Mouse (Mus musculus) midbrain, postnatal 0 days (tissue): ENCODE results near the gene Pkhd1. TPM values are rescaled to one million over a fixed set of nuclear protein-coding genes. Genes with fewer than 3 reads are reported as not detected.
A peak's percentile ranks its signal among the peaks of the same experiment; 100 is the strongest.

ENCODE experiments used
- ATAC-seq: fragments of 200-750 bp; cut with Nextera tagmentation; 2 replicates; pipeline ENCODE4 v1.8.0; 2017; ENCODE audit warnings: moderate number of reproducible peaks, mild to moderate bottlenecking, moderate TSS enrichment, moderate library complexity; ENCODE audit not compliant: low FRiP score
- DNase-seq: peaks from one replicate; pipeline ENCODE4 v3.0.0-alpha.2; 2015; ENCODE audit warnings: low spot score
- H3K27ac ChIP-seq: fragments of 300-500 bp; sonication (generic); 2 replicates; pipeline ENCODE4 v1.5.1; 2014; ENCODE audit warnings: low read depth, mild to moderate bottlenecking, low read length, mixed read lengths
- H3K27me3 ChIP-seq: fragments of 300-500 bp; sonication (generic); 2 replicates; pipeline ENCODE4 v1.6.1; 2014; ENCODE audit warnings: low read length, control low read depth, mixed read lengths; ENCODE audit not compliant: insufficient read depth
- H3K36me3 ChIP-seq: fragments of 300-500 bp; sonication (generic); 2 replicates; pipeline ENCODE4 v1.6.1; 2014; ENCODE audit warnings: low read length, control low read depth, mixed read lengths; ENCODE audit not compliant: insufficient read depth
- H3K4me1 ChIP-seq: fragments of 300-500 bp; sonication (generic); 2 replicates; pipeline ENCODE4 v1.6.1; 2014; ENCODE audit warnings: mild to moderate bottlenecking, control low read depth, antibody characterized with exemption, low read length, mixed read lengths; ENCODE audit not compliant: insufficient read depth
- H3K4me2 ChIP-seq: fragments of 300-500 bp; sonication (generic); 2 replicates; pipeline ENCODE4 v1.6.1; 2014; ENCODE audit warnings: low read depth, mild to moderate bottlenecking, low read length, mixed read lengths; ENCODE audit not compliant: poor library complexity, severe bottlenecking
- H3K4me3 ChIP-seq: fragments of 300-500 bp; sonication (generic); 2 replicates; pipeline ENCODE4 v1.5.1; 2014; ENCODE audit warnings: low read depth, mild to moderate bottlenecking, low read length, moderate library complexity
- H3K9ac ChIP-seq: fragments of 300-500 bp; sonication (generic); replicated peaks from 2 replicates; pipeline ENCODE4 v1.6.1; 2014; ENCODE audit warnings: mild to moderate bottlenecking, low read length, moderate library complexity, mixed read lengths; ENCODE audit not compliant: poor library complexity, severe bottlenecking
- H3K9me3 ChIP-seq: fragments of 300-500 bp; sonication (generic); 2 replicates; pipeline ENCODE4 v1.6.1; 2016; ENCODE audit warnings: low read length, control low read depth
- CTCF ChIP-seq: IDR thresholded peaks from 2 replicates; pipeline ENCODE4 v1.5.1; 2016; ENCODE audit warnings: antibody characterized with exemption, mild to moderate bottlenecking
- WGBS: fragments of 180-500 bp; shearing (Covaris S2); extraction: QIAGEN DNeasy Blood & Tissue Kit; methylation state at CpG from one replicate; pipeline ENCODE4 v1.1.7; 2014; 5-methylcytosine and 5-hydroxymethylcytosine counted together
- polyA plus RNA-seq: library from polyadenylated mRNA; unstranded; fragments of >200 nt; fragmentation: Nextera tagmentation; extraction: Ambion mirVana; gene quantifications from 2 replicates; pipeline ENCODE4 v1.2.1, GENCODE M21; 2015
- total RNA-seq: library from RNA; depleted of rRNA; stranded (reverse); fragments of >200 nt; gene quantifications from 2 replicates; pipeline ENCODE4 v1.2.3, GENCODE M21; 2014

The Pkhd1 gene
- total and polyA plus RNA-seq, 2 experiments from 2014 or later, result 0.11 TPM; not detected in 1

GRCm38 (mm10) chr1:20398319-20398718, 219.5 kb downstream of the Pkhd1 start:
- Histone ChIP-seq H3K4me1 (no peaks in the 10 kb centered on the region), H3K36me3 (no peaks in the 10 kb centered on the region), H3K27ac (no peak overlapping the region), H3K9me3 (no peaks in the 10 kb centered on the region), H3K4me2 (no peak overlapping the region), H3K27me3 (no peaks in the 10 kb centered on the region), H3K9ac (no peak overlapping the region), H3K4me3 (no peak overlapping the region)
- 75% methylated on average over 4 of the region's 4 CpGs for WGBS
- DNase-seq (no peak), ATAC-seq (no peak)
- TF ChIP-seq CTCF, result no peak

GRCm38 (mm10) chr1:20364437-20364836, 253.4 kb downstream of the Pkhd1 start:
- TF ChIP-seq CTCF, result no peak
- Histone ChIP-seq H3K9me3 (no peaks in the 10 kb centered on the region), H3K27ac (no peak overlapping the region), H3K4me1 (no peaks in the 10 kb centered on the region), H3K4me2 (no peak overlapping the region), H3K4me3 (no peak overlapping the region), H3K9ac (no peak overlapping the region), H3K36me3 (no peaks in the 10 kb centered on the region), H3K27me3 (no peaks in the 10 kb centered on the region)
- WGBS, result 95% methylated on average over 1 of the region's 1 CpGs
- DNase-seq (no peak), ATAC-seq (no peak)

GRCm38 (mm10) chr1:20344651-20345050, 273.2 kb downstream of the Pkhd1 start:
- ATAC-seq (no peak), DNase-seq (no peak)
- Histone ChIP-seq H3K9ac (no peak overlapping the region), H3K27ac (no peak overlapping the region), H3K4me3 (no peak overlapping the region), H3K4me1 (no peaks in the 10 kb centered on the region), H3K27me3 (no peaks in the 10 kb centered on the region), H3K4me2 (no peak overlapping the region), H3K36me3 (no peaks in the 10 kb centered on the region), H3K9me3 (no peaks in the 10 kb centered on the region)
- no peak for TF ChIP-seq CTCF
- 28% methylated on average over 3 of the region's 3 CpGs for whole genome bisulfite sequencing

- WGBS, result 4% methylated on average over 2 of the region's 2 CpGs
- Histone ChIP-seq H3K4me1 (no peaks in the 10 kb centered on the region), H3K27ac (no peak overlapping the region), H3K9ac (no peak overlapping the region), H3K4me2 (no peak overlapping the region), H3K36me3 (no peaks in the 10 kb centered on the region), H3K27me3 (no peaks in the 10 kb centered on the region), H3K4me3 (no peak overlapping the region), H3K9me3 (no peaks in the 10 kb centered on the region)
- peak; percentile 85 for TF ChIP-seq CTCF
- ATAC-seq (peak; percentile 78; the same call in 1 of the 2 replicates), DNase-seq (peak; percentile 86)
Observed at GRCm38 (mm10) chr1:20311485-20311884, 306.4 kb downstream of the Pkhd1 start.

GRCm38 (mm10) chr1:20310925-20311324, 306.9 kb downstream of the Pkhd1 start:
- no peak overlapping the region for H3K9ac ChIP-seq
- TF ChIP-seq CTCF, result no peak
- H3K27ac ChIP-seq, result no peak overlapping the region
- ATAC-seq, result no peak
- H3K4me3 ChIP-seq, result no peak overlapping the region
- H3K27me3 ChIP-seq, result no peaks in the 10 kb centered on the region
- H3K4me1 ChIP-seq, result no peaks in the 10 kb centered on the region
- H3K36me3 ChIP-seq, result no peaks in the 10 kb centered on the region
- H3K9me3 ChIP-seq, result no peaks in the 10 kb centered on the region
- H3K4me2 ChIP-seq, result no peak overlapping the region
- 72% methylated on average over 6 of the region's 6 CpGs for WGBS
- DNase-seq, result no peak

- Histone ChIP-seq H3K36me3 (no peaks in the 10 kb centered on the region), H3K9me3 (no peaks in the 10 kb centered on the region), H3K4me2 (no peak overlapping the region), H3K27me3 (no peaks in the 10 kb centered on the region), H3K27ac (no peak overlapping the region), H3K4me1 (no peaks in the 10 kb centered on the region), H3K4me3 (no peak overlapping the region), H3K9ac (no peak overlapping the region)
- no peak for ATAC-seq
- WGBS, result 46% methylated on average over 3 of the region's 3 CpGs
- TF ChIP-seq CTCF, result peak; percentile 66
- DNase-seq, result peak; percentile 31
Observed at GRCm38 (mm10) chr1:20306116-20306515, 311.7 kb downstream of the Pkhd1 start.
